Mouse (Mus musculus): ENCODE data around the gene Ccdc134. TPM values are rescaled to one million over a fixed set of nuclear protein-coding genes. Genes with fewer than 3 reads are reported as not detected.
A peak's percentile ranks its signal among the peaks of the same experiment; 100 is the strongest.

Gene Ccdc134
- total RNA-seq, 1 experiment from 2014 or later: 28.6 TPM

DNA sequence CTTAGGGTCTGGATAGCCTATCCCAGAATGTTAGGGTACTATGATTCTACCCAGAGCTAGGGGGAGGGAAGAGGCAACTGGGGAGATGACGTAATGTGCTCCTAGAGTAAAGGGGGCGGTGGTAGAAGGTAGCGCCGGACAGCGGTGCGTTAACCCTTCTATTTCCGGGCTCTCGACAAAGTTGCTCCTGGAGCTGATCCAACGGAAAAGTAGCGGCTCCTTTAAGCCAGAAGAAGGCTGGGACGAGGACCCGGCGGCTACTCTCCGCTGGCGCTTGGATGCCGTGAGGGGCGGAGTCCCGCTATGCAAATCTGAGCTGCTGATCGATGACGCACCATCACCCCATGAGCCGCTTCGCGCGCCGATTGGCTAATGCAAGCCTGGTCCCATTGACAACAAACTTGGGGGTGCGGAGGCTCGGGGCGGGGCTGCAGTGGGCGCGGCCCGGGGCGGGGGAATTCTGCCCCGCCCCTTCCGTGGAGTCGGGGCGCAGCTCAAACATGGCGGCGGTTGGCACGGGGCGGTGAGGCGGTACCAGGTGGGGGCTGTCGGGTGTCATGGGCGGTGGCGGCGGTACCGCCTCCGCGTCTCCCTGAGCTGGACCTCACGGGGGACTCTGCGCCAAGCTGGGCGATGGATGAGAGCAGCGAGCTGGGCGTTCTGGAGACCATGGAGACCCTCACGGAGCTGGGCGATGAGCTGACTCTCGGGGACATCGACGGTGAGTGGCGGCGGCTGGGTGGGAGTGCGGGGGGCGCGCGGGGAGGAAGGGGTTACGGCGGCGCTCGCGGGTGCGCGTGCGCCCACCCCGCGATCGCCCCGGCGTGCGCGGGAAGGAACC is 19.3 kb downstream of the Ccdc134 start, which contains the start of gene Srebf2:
TSS of gene Srebf2 (plus strand) at position 412 of the 841 bp plus-strand sequence.
- ATAC-seq (replicated peaks; ENCODE audit: insufficient number of reproducible peaks, low FRiP score, low TSS enrichment, poor library complexity, severe bottlenecking): peak; percentile 98

DNA sequence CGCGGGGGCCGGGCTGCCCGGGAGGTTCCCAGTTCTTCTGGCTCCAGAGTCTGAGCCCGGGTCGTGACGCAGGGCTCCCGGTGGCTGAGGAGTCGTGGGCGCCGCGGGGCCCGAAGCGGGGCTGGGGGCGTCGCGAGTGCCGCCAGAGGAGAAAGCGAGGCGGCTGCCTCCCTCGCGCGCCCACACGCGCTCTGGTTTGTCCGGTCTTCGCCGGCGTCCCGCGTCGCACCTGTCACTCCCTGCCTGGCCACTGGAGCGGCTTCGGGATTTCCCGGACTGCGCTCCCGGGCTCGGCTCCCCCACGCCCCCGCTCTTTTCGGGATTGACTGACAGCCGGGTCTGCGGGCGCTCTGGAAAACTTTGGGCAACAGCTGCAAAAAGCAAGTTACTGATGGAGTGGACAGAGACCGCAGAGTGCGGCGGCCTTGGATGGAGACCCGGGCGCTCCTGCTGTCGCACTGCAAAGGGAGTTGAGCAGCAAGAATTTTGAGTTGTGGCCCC is 19.9 kb downstream of the Ccdc134 start:
- no peak for ATAC-seq (replicated peaks; ENCODE audit: insufficient number of reproducible peaks, low FRiP score, low TSS enrichment, poor library complexity, severe bottlenecking)

DNA sequence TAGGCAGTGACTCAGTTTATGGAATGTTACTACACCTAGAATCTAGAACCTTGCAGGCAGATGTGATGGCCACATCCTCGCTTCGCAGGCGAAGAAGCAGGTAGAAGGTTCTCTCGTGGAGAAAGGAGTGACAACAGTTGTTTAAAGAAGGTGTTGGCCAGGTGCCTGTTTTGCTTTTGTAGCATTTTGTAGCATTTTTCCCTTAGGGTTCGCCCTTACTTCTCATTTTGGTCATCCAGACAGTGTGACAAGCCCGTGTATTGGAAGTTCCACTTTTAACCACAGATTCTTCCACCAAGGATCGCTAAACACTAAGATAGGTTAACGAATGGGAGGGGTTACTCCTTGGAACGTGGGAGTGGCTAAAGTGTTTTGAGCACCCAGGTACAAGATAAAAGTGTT is 20.8 kb downstream of the Ccdc134 start:
- no peak for ATAC-seq (replicated peaks; ENCODE audit: insufficient number of reproducible peaks, low FRiP score, low TSS enrichment, poor library complexity, severe bottlenecking)

DNA sequence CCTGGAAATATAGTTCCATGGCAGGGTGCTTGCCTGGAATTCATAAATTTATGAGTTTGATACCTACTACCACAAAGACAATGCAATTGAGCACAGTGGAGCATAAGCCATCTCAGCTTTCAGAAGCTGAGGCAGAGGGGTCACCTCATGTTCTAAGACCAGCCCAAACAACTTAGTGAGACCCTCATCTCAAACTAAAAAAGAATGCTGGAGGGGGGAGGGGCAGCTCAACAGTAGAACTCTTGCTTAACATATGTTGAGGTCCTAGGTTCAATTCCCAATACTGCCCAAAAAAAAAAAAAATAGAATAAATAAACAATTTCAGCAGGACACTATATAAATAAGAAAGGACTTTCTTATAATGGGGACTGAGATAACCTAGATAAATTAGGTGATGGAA is 22.3 kb downstream of the Ccdc134 start:
- ATAC-seq (replicated peaks; ENCODE audit: insufficient number of reproducible peaks, low FRiP score, low TSS enrichment, poor library complexity, severe bottlenecking): no peak

DNA sequence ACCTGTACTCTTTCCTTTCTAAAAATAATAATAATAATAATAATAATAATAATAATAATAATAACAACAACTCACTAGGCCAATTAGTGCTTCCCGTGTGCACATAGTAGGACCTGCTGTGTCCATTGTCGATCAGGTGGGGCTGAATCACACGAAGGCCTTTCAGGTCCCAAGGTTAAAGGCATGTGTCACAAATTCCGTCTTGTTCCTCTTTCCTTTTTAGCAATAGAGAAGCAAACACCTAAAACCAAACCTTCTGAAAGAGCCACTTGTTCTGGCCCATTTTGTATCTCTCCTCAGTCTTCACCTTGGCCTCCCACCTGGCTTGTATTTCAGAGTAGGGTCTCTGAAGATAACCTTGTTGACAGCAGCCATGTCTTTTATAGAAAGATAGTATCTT is 23.5 kb downstream of the Ccdc134 start:
- no peak for ATAC-seq (replicated peaks; ENCODE audit: insufficient number of reproducible peaks, low FRiP score, low TSS enrichment, poor library complexity, severe bottlenecking)

DNA sequence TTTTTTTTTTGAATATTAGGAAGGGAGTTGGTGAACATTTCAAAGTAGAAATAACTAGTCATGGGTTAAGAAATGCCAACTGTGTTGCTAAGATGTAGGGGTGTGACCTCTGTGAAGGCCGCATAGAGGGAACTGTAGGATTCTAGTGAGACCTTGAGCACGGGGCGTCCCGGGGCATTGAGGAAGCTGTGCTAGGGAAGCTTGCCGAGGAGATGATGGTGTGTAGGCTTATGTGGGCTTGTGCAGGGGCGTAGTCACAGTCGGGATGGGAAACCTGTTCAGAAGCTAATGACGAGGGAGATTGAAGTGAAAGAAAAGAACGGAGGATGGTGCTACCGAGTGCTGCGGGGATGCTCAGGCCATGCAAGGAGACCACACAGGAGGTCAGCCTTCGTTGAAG is 24.3 kb downstream of the Ccdc134 start:
- peak; percentile 90 for ATAC-seq (replicated peaks; ENCODE audit: insufficient number of reproducible peaks, low FRiP score, low TSS enrichment, poor library complexity, severe bottlenecking)

DNA sequence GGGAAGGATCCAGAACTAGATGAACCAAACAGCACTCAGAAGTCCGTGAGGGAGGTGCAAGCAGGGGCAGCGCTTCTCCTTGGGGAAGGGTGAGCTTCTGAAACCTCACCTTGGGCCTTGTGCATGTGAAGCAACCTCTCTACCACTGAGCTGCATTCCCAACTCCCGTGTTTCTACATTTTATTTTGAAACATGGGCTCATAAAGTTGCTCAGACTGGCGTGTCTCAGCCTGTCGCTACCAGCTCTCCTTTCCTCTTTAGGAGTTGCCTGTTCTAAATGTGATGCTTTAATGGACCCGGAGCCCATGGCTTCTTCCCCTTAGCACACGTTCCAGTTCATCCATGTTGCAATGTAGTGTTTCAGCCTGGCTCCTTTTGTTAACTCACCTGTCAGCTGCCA is 24.7 kb downstream of the Ccdc134 start:
- ATAC-seq (replicated peaks; ENCODE audit: insufficient number of reproducible peaks, low FRiP score, low TSS enrichment, poor library complexity, severe bottlenecking): no peak

DNA sequence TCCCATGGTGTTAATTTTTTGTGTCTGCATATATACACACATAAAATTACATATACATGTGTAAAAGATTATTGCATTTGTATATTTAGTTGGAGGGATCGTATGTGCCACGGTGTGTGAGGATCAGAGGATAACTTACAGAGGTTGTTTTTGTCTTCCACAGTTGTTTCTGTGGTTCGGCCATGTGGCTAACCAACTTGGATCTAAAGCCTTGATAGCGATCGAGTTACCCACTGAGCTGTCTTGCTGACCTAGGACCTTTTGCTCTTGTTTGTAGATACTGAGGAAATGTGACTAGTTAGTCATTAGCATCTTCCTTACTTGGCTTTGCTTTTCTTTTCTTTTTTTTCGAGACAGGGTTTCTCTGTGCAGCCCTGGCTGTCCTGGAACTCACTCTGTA is 28.6 kb downstream of the Ccdc134 start:
- ATAC-seq (replicated peaks; ENCODE audit: insufficient number of reproducible peaks, low FRiP score, low TSS enrichment, poor library complexity, severe bottlenecking): no peak

DNA sequence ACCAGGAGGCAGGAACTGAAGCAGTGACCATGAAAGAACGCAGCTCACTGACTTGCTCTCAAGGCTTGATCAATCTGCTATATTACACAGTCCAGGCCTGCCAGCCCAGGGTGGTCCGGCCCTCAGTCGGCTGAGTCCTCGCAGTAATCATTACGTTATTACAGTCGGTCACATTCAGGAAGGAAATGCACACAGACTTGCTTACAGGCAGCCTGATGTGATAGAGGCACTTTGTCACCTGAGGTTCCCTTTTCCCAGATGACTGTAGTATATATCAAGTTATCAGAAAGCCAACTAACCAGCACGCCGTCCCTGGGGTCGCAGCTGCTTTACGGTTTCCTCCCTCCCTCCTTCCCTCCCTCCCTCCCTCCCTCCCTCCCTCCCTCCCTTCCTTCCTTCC is 29.2 kb downstream of the Ccdc134 start:
- no peak for ATAC-seq (replicated peaks; ENCODE audit: insufficient number of reproducible peaks, low FRiP score, low TSS enrichment, poor library complexity, severe bottlenecking)

DNA sequence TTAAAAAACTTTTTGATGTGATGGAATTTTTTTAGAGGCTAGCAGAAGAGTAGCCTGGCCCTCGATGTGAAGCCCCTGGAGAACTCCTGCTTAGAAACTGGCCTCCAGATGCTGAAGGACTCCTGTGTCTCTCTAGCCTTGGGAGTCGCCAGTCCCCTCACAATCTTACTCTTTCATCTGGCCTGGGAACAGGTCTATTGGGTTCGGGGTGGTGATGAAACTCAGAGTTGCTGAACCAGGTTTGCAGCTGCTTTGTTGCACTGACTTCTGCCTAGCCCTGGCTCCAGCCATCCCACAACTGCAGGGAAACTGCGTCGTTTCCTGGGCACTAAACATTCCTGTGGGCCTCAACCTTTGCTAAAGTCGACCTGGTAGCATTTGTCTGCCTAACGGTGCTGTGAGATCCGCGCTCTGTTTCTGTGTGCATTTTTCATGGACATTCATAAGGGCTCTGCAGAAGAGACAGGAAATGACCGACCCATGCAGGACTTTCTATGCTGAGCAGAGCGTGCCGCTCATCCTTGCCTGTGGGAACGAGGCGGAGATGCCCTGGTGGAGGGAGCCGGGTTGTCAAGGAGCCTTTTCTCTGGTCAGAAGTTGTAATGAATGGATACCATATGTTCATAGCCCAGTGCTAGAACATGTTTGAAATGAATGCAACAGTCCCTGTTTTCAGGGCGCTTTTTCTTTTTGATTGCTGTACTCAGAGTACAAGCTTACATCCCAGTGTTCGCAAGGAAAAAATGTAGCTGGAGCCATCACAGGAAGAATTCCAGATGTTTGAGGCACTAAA is 30.7 kb downstream of the Ccdc134 start:
- no peak for ATAC-seq (replicated peaks; ENCODE audit: insufficient number of reproducible peaks, low FRiP score, low TSS enrichment, poor library complexity, severe bottlenecking)

DNA sequence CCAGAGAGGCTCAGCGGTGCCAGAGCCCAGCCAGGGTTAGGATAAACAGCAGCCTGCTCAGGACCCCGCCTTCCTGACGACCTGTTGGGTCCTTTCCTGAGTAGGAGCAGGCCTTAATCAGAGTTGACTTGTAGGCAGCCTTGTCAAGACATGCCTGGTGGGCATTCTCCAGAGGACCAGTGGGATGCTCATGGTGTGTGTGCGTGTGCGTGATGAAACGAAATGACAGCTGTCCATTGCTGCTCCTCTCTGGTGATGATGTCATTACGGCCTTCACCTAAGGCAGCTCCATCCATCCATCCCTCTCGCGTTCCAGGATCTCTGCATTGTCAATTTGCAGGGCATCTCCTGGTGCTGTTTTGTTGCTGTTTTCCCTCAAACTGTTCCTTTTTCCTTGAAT is 31.7 kb downstream of the Ccdc134 start:
- ATAC-seq (replicated peaks; ENCODE audit: insufficient number of reproducible peaks, low FRiP score, low TSS enrichment, poor library complexity, severe bottlenecking): no peak

DNA sequence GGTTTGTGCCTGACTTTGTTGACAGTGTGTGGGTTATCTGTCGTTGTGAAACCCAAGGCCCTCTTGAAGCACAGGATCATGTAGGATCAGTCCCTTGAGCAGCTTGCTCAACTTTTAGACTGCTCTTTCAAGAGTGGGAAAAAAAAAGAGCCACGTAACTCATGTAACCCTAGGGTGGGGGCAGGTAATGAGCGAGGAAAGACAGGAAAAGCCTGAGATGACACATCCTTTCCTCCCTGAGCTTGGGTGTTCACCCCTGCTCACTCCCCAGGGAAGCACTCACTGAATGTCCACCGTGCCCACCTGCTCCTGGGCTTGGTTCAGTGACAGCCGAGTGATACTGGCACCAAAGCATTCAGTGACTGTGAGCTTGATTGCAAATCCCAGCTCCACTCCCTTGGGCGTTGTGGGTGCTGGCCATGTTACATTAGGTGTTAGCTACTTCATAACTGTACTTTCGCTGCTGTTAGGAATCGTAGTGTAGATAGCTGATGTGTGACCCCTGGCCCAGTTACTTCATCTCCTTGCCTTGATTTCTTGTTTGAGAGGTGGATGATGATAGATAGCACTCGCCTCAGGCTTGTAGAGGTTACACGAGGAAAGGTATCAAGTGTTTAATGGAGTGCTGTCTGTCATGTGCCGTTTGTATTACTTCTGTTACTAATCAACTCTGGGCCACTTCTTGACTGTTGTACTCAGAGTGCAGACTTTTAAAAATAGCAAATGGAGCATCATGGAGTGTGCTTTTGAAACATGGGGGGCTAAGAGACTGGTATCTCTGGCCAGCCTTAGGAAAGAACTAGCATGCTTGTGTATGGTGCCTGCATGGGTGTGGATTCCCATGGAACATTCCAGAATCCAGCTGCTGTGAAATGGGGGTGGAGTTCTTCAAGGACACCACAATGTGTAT is 33.3 kb downstream of the Ccdc134 start:
- no peak for ATAC-seq (replicated peaks; ENCODE audit: insufficient number of reproducible peaks, low FRiP score, low TSS enrichment, poor library complexity, severe bottlenecking)

DNA sequence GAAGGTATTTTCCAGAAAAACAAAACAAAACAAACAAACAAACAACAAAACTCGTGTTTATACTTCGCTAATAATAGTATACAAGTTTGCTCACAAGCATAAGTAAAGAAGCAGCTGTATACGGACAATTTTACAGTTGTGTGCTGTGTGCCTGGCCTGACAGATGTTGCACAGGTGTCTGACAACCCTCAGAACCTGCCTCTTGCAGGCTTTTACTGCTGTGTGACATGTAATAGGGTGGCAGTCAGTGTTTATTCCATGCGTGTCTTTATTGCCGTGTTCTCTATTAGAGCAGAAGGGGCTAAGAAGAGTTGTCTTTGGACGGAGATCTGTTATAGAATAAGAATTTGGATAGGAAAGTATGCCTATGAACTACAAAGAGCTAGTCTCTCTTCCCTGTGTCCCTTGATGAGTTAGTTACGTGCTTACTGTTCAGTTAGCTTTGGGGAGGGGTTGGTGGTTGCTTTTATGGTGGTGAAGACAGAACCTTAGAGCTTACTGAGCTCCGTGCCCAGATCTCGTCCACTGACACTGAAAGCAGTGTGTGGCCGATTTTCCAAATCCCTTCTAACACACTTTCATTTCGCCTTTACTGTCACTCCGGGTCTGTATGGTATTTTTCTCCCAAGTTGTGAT is 34.4 kb downstream of the Ccdc134 start:
- ATAC-seq (replicated peaks; ENCODE audit: insufficient number of reproducible peaks, low FRiP score, low TSS enrichment, poor library complexity, severe bottlenecking): no peak

DNA sequence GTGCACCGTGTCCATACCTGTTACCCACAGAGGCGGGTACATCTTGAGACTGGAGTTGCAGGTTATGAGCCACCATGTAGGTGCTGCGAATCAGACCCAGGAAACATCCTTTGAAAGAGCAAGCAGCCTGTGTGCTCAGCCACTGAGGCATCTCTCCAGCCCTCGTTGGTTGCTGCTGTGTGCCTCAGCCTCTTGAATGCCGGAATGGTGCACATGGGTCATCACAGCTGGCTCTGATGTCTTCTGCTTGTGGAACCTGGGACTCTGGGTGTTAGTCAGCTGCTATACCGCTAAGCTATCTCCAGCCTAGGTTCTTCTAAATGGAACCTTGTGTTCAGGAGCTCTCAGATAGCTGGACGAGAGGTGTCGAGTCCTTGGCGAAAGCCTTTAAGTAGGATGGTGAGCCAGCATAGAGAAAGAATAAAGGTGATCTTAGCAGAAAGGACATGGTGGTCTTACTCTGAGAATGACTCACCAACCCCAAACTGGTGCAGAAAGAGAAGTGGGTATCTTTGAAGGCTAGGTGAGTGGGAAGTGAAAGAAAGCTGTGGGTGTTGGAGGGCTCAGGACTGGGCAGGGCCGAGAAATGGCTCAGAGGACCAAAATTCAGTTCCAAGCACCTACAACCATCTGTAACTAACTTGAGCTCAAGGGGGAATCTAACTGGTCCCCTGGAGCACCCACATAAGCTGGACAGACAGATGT is 35.8 kb downstream of the Ccdc134 start:
- 0 out of 2 replicates have a peak, but pooled peaks have one; percentile 16 for ATAC-seq (replicated peaks; ENCODE audit: insufficient number of reproducible peaks, low FRiP score, low TSS enrichment, poor library complexity, severe bottlenecking)

DNA sequence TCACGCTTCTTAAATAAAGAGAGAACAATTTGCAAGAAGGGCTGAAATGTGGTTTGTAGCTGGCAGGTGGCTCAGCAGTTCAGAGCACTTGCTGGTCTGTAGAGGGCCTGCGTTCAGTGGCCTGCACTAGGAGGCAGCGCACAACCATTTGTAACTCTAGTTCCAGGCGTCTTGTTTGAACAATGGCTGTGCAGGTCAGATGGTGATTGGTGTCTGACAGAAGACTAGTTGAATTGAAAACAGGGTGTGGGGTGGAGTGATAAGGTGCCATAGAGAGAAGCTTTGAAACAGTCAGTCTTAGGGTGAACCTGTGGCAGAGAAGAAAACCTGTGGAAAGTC is 36.3 kb downstream of the Ccdc134 start:
- no peak for ATAC-seq (replicated peaks; ENCODE audit: insufficient number of reproducible peaks, low FRiP score, low TSS enrichment, poor library complexity, severe bottlenecking)

DNA sequence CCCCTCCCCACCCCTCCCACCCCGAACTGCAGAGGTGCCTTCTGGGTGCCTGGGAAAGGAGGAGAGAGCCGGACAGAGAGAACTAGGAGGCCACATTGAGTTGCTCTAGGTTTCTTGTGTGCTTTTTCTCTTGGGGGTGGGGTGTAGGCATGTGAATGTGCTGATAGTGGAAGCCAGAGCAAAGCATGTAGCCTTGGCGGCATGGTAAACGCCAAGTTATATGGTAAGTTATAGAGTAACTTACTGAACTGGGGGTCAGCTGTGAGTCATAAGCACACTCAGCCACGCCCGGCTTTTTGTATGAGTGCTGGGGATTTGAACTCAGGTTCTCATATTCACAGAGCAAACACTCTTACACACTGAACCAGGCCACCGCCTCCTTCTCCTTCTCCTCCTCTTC is 36.8 kb downstream of the Ccdc134 start:
- no peak for ATAC-seq (replicated peaks; ENCODE audit: insufficient number of reproducible peaks, low FRiP score, low TSS enrichment, poor library complexity, severe bottlenecking)

DNA sequence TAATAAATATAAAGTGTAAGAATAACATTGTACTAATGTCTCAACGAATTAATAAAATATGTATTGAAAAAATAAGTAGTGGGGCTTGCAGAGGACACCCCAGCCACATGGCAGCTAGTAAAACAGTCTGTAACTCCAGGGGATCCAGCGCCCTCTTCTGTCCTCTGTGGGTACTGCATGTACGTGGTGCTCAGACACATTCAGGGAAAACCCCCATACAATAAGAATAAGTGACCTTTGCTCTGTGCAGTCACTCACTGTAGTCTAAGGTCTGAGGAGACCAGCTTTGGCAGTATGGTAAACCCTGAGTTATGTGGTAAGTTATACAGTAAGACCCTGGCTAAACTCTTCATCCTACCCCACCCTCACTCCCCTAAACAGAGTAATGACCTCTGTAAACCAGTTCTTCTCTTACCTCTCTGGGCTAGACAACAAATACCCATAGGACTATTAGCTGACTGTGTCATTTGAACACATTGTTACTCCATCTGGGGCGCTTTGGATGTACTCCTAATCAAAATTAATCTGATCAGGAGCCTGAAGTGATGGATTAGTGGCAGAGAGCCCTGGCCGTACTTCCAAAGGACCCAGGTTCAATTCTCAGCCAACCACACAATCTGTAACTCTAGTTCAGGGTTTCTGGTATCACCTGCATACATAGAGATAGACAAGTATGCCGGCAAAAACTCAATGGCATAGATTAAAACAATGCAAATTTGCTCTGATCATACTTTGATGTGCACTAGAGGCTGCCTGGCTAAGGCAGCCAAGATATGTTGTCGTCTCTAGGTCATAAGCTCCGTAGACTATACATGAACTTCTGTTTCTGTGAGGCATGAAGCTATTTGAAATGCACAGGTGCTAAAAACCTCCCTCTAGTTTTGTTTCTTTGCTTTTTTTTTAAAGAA is 37.9 kb downstream of the Ccdc134 start:
- peak; percentile 75 for ATAC-seq (replicated peaks; ENCODE audit: insufficient number of reproducible peaks, low FRiP score, low TSS enrichment, poor library complexity, severe bottlenecking)

All from monocyte, adult 5-6 weeks (primary cell).